Mouse (Mus musculus): ENCODE results near the gene Vmn1r49. TPM values are rescaled to one million over a fixed set of nuclear protein-coding genes. Genes with fewer than 3 reads are reported as not detected.
"Not testable (repeated sequence)": the region's sequence is repeated elsewhere in the genome, so short reads cannot be mapped to it uniquely, and the experiment has no call there.

Gene Vmn1r49
- total RNA-seq (2021) = not detected
- long read RNA-seq, experiment 1 = 0 reads
- long read RNA-seq, experiment 2 = 0 reads

DNA sequence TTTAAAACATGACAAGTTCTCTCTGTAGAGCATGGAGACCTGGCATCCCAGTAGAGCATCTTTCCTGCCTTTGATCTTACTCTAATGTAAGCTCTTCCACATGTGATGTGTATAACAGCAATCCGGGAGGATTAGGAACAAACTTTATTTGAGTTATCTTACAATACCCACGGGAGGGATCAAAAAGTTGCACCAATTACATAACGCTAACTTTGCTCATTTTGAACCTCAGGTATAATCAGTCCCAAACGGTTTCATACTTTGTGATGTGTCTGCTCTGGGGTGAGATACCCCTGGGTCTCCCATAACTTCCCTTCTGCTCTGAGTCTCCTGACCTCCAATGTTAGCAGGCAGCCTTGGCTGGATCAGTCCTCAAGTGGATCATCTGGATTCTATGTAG, at the start of gene Vmn1r49:
TSS of gene Vmn1r49 (minus strand) at position 101 of the 400 bp plus-strand sequence.
- DNase-seq (ENCODE audit: low spot score in 2 of 2) = no peak
- intact Hi-C loops (cut with DNase I) = no loop called here

DNA sequence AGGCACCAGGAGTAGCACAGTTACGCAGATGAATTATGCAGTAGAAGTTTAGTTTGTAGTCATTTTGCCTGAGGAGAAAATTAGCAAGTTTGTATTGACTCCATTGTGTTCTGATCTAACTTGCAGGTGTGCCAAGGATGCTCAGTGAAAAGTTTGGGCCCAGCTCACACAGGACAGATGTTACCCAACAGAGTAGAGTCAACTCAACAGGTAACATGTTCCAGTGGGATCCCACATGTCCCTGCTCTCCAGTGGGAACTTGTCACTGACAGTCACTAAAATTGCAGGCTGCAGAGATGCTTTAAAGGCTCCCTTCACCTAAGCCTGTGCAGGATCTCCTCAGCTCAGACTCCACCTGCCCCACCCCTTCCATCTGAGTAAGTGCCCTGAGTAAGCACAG, 44.0 kb upstream of the Vmn1r49 start, which contains the start of gene Vmn1r51:
TSS of gene Vmn1r51 (plus strand) at position 301 of the 400 bp plus-strand sequence.
- DNase-seq (ENCODE audit: low spot score in 2 of 2); intact Hi-C loops (cut with DNase I): not testable (repeated sequence)

DNA sequence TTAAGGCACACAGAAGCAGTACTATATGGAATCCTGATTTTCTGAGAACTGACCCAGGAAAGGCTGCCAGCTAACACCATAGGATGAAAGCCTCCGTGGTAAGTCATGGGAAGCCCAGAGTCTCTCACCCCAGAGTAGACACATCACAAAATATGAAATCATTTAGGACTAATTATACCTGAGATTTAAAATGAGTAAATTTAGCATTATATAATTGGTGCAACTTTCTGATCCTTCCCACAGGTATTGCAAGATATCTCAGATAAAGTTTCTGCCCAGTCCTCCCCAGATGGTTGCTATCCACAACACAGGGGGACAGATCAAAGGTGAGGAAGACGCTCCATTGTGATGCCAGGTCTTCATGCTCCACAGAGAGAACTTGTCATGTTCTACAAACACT, 22.8 kb upstream of the Vmn1r49 start, which contains the start of gene Vmn1r50:
TSS of gene Vmn1r50 (plus strand) at position 301 of the 400 bp plus-strand sequence.
- intact Hi-C loops (cut with DNase I) = no loop called here
- no peak for DNase-seq (ENCODE audit: low spot score in 2 of 2)

DNA sequence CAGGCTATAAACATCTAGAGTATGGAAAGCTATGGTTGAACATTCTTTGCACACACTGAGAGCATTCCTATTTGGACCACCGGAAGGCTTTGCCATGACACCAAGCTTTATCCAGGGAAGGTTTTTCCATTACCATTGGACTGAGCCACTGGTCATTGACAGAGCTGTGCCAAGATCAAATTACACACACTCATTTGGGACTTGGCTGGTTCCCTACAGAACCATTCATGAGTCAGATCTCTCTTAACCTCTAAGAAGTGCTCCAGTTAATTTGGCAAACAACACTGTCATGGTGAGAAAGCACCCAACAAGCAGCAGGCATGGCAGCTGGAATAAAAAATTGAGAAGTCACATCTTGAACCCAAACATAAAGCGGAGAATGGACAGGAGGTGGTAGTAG, 22.3 kb upstream of the Vmn1r49 start:
- intact Hi-C loops (cut with DNase I) = no loop called here
- no peak for DNase-seq (ENCODE audit: low spot score in 2 of 2)

DNA sequence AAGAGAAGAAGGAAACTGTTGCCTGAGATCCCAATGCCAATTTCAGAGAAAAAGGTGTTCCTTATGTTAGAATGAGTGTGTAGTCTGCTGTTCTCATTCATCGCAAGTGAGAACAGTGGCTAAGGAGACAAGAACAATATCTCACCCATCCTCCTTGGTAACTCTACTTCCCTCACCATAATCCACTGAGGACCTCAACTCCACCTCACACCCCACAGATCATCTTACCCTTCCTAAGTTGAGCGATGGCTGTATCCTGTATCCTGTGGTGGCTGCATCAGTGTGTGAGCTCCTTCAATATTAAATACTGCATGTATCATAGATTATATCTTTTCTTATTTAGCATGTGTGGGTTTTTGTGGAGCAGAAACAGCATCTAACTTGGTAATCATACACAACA, 41.6 kb downstream of the Vmn1r49 start, which contains the start of gene Vmn1r48:
TSS of gene Vmn1r48 (minus strand) at position 101 of the 400 bp plus-strand sequence.
- intact Hi-C loops (cut with DNase I); DNase-seq (ENCODE audit: low spot score in 2 of 2): not testable (repeated sequence)

Other genes starting within 250 kb of the Vmn1r49 start
- not detected for gene Vmn1r42, start 202.1 kb downstream of the Vmn1r49 start, total RNA-seq (2021)
- gene Vmn1r43, start 202.1 kb downstream of the Vmn1r49 start, total RNA-seq (2021) = not detected
- not detected for gene Vmn1r44, start 194.8 kb downstream of the Vmn1r49 start, total RNA-seq (2021)
- not detected for gene Vmn1r45, start 137.9 kb downstream of the Vmn1r49 start, total RNA-seq (2021)
- not detected for gene Vmn1r46, start 109.2 kb downstream of the Vmn1r49 start, total RNA-seq (2021)
- gene Vmn1r47, start 62.4 kb downstream of the Vmn1r49 start, total RNA-seq (2021) = not detected
- not detected for gene Vmn1r48, start 41.7 kb downstream of the Vmn1r49 start, total RNA-seq (2021)
- gene Vmn1r50, start 22.9 kb upstream of the Vmn1r49 start, total RNA-seq (2021) = not detected
- gene Vmn1r51, start 44.1 kb upstream of the Vmn1r49 start, total RNA-seq (2021) = not detected
- not detected for gene Vmn1r52, start 96.3 kb upstream of the Vmn1r49 start, total RNA-seq (2021)
- not detected for gene V1ra8, start 124.3 kb upstream of the Vmn1r49 start, total RNA-seq (2021)
- not detected for gene Vmn1r53, start 145.9 kb upstream of the Vmn1r49 start, total RNA-seq (2021)
- not detected for gene Vmn1r54, start 167.8 kb upstream of the Vmn1r49 start, total RNA-seq (2021)
- gene BC048671, start 222.7 kb upstream of the Vmn1r49 start, total RNA-seq (2021) = not detected
- not detected for gene Chst13, start 246.7 kb upstream of the Vmn1r49 start, total RNA-seq (2021)